Mouse (Mus musculus): ENCODE results near the gene Klf13.

GRCm38 (mm10) chr7:63901346-63901745, 37.4 kb downstream of the Klf13 start:
- TF ChIP-seq CTCF (IDR thresholded peaks at IDR 0.05; ENCODE audit: low read depth, low read length) = no peak
- no peak for TF ChIP-seq POLR2A (IDR thresholded peaks at IDR 0.05; ENCODE audit: borderline replicate concordance, low read depth, low read length)
